Mouse (Mus musculus) adrenal gland, postnatal 10 days (tissue): ENCODE measurements around the gene Hs2st1. TPM values are rescaled to one million over a fixed set of nuclear protein-coding genes. Genes with fewer than 3 reads are reported as not detected.

ENCODE experiments used
- DNase-seq: peaks from one replicate; pipeline ENCODE4 v3.0.0; 2021; ENCODE audit warnings: mixed read lengths
- total RNA-seq, 2 experiments: library from RNA; stranded (reverse); gene quantifications; 2 replicates each; pipeline ENCODE4 v1.2.3; 2021

Hs2st1 gene
- total RNA-seq, 2 experiments from 2014 or later = 19.2 to 19.5 TPM

DNA sequence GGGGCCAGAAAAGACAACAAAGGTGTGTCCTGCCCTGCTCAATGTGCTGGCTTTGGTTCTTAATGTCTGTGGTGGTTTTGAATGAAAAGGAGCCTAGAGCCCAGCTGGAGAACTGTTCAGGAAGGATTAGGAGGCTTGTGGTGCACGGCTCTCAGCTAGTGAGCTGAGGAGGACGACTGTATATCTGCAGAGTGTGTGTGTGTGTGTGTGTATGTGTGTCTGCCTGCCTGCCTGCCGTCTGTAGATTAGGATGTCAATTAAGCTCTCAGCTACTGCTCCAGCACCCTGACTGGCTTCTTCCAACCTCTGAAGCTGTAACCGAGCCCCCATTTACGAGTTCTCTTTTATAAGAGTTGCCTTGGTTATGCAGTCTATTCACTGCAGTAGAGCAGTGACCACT is 62.1 kb downstream of the Hs2st1 start:
- no peak for DNase-seq

DNA sequence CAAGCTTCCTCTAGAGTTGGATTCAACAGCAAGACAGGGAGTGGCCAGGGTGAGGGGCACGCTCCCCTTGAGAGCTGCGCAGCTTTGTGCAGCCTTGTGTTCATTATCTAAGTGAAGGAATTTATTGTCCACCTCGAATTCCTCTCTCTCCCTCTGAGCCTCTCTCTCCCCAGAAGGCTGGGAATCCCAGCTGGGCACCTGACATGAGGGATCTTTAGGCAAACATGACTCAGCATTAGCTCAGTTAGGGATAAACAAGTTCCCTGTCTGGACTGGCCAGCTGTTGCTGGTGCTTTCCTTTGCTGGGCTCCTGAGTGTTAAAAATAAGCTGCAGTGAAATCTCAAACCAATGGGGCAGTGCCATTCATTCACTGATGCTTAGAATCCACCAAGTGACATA is 63.8 kb downstream of the Hs2st1 start:
- DNase-seq = peak; percentile 8

DNA sequence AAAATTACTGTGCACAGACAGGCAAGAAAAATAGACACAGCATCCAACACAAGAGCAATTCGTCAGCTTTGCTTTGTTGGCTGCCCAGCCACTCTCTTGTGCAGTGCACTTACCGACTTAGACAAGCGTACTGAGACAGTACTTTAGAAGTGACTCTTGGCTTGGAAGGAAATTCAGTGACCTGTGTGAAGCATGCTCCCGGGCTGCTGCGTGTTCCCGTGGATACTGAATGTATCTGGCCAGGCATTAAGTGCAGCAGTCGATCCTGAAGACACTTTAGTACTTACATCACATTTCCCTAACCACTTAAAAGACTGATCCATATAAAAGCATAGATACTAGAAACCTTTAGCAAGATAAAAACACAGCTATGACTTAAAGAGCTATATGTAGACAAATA is 68.1 kb downstream of the Hs2st1 start:
- DNase-seq = no peak

GRCm38 (mm10) chr3:144496762-144497161 is 73.2 kb downstream of the Hs2st1 start:
- DNase-seq = no peak

GRCm38 (mm10) chr3:144494838-144495237 is 75.1 kb downstream of the Hs2st1 start:
- DNase-seq = no peak

DNA sequence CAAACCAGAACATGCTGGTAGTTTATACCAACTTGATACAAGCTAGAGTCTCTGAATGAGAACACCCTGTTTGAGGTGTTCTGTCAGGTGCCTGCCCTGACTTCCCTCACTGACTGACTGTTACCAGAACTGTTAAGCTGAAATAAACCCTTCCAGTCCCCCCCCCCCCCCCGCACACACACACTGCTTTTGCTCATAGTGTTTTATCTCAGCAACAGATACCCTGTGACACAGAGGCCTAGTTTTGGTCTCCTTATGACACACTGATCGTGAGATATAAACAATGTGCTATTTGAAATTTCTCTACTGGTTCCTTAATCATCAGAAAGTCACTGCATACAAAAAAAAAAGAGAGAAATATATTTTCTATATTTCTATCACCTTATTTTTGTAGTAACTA is 81.2 kb downstream of the Hs2st1 start:
- no peak for DNase-seq

DNA sequence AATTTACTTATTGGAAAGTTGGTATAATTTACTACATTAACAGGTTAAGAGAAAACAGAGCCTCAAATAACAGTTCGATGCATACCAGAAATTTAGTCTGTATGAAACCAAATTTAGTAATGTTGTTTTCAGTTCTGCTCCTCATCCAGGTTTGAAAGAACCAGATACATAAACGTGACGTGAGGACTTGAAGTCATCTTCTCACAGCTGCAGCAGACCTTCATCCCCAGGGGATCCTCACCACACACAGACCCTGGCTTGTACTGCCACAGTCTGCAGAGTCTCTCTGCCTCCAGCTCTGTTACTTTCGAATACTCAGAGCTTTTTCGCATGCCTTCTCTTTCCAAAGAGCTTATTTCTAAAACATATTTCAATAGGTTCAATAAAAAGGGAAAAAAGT is 89.4 kb downstream of the Hs2st1 start:
- DNase-seq = no peak

DNA sequence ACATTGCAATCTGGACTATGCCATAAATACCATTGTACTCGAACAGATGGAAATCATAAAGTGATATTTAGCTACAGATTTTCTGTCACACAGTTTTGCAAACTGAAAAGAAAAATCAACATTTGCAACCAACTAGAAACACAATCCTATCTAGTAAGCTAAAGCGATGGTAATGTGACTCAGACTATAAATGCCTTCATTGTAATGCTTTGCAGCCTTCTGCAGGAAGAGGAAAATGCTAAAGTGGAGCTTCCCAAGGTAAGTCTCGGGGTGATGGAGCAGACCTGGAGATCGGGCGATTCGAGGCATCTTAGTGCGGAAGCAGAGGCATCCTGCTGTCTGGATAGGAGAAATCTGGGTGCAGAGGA is 91.6 kb downstream of the Hs2st1 start:
- DNase-seq = no peak

GRCm38 (mm10) chr3:144477707-144478426 is 92.1 kb downstream of the Hs2st1 start:
- no peak for DNase-seq

DNA sequence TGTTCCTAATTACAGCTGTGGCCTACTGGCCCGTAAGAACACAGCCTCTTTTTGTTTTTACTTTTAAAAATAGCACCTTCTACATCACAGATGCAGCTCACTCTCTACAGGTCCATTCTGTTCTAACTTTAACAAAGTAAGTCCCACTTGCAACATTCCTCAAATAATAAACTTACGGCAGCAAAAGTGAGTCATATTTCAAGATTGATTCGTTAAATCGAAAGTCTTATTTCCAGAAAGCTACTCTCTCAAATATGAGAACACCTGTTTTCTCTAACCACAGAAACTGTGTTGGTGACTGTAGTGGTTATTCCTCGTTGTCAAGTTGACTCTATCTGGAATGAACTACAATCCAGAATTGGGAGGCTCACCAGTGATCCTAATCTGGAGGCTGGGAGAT is 94.1 kb downstream of the Hs2st1 start:
- DNase-seq = no peak

GRCm38 (mm10) chr3:144474726-144475125 is 95.3 kb downstream of the Hs2st1 start:
- DNase-seq = no peak

DNA sequence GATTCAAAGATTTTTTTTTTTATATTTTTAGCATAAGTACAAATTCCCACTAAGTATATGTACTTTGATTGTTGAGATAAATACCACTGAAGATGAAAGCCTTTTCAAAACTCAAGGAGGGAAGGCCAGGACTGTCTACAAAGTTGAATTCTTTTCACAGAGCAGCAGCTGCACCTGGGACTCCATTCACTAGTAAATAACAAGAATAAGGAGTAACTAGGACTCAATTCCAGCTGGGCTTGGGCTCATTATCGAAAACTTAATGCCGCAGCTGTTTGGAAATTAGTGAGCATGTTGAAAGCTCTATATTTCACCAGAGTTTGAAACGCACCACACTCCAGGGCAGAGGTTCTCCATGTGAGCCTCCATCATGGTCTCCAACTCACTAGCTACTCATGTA is 98.0 kb downstream of the Hs2st1 start:
- DNase-seq = no peak

DNA sequence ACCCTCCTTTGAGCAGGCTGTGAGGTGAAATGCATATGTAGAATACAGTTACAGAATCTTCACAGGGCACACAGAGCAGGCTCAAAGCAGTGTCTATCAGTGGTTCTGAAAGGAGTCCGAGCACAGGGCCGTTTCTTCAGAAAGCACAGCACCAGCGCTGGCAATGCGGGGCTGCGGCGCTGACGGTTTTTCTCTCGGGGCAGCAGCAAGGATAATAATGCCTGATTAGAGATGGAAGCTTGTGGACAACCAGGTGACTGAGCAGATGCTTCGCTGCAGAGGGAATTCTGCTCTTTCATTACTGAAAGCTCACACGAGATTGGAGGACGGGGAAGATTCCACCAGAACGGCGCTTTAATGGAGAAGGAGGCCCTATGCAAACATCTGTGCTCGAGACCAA is 99.1 kb downstream of the Hs2st1 start:
- no peak for DNase-seq

DNA sequence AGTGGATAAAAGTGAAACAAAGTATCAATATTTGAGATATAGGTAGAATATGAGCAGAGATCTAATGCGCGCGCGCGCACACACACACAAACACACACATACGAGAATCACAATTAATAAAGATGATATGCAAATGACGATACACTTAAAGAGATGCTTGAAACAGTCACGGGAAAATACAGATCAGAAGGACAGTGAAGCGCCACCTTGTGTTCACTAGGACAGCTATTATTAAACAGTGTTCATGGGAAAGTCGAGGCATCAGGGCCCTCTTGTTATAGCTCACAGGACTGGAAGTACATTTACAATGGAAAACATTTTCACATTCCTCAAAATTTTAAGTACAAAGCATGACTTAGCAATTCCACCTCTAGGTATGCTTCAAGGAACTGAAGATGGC is 102.5 kb downstream of the Hs2st1 start:
- no peak for DNase-seq

DNA sequence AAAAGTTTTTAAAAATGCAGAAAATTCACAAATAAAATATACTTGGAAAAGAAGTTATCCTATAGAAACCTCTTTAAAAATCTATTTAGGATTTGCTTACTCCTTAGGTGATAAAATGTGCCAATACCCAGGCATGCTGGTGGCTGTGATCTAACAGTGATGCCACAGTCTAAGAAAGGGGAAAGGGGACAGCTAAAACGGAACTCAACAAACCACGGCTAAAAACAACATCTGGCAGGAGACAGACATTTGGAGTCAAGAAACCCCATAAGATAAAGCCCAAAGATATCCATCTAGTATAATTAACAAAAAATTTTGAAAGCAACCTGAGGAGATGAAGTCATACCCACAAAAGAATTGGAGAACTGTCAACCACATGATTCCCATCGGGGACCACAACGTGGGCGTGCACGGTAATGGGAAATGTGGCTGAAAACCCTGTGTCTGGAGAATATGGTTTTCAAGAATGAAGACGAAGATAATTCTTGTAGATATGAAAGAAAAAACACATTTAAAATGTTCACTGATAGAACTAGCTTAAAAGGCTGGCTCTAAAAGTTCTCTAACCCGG is 103.8 kb downstream of the Hs2st1 start:
- no peak for DNase-seq

- no peak for DNase-seq
Measured at GRCm38 (mm10) chr3:144462679-144463078, 107.3 kb downstream of the Hs2st1 start.

DNA sequence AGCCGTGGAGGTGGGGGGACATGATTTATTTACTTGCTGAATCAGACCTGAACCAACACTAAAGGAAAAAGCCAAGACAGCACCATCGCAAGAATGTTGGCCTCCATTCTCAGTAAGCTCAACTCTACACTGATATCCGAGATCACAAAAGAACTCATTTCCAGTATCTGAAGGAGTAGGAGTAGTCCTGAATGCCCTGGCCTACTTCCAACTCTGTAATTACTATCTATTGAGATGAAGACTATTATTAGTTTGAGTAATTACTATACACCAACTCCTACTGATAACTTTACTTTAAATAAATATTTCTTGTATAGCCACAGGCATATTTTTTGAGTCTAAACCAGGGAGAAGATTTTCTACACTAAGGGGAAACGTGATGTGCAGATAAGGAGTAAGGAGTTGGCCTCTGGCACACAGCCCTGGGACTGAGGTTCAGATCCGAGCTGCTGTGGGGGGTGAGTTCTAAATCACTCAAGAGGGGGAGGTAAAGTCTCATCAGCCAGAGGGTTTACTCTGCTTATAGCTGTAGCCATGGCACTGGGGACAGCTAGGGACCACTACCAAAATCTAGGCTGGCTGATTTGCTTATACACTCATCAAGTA is 109.7 kb downstream of the Hs2st1 start:
- DNase-seq = no peak

- DNase-seq = no peak
Measured at GRCm38 (mm10) chr3:144459285-144459697, 110.7 kb downstream of the Hs2st1 start.

GRCm38 (mm10) chr3:144453701-144454430 is 116.1 kb downstream of the Hs2st1 start:
- DNase-seq = peak; percentile 38

DNA sequence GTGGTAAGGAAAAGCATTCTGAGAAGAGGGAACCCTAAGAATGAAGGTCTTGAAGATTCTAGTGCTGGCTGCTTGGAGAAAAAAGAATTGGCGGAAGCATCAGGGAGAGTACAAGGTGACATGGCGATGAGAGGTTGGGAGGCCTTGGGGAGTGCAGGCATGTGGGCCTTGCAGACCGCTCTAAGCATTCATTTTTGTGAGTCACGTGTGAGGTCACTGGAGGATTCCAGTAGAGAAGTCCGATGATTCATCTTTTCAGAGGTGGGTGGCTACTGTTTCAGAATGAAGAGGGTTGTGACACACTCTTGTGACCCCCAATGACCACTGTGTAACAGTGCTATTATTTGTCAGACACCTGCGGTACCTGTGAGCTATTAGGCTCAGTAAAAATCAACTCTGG is 121.0 kb downstream of the Hs2st1 start:
- peak; percentile 51 for DNase-seq

DNA sequence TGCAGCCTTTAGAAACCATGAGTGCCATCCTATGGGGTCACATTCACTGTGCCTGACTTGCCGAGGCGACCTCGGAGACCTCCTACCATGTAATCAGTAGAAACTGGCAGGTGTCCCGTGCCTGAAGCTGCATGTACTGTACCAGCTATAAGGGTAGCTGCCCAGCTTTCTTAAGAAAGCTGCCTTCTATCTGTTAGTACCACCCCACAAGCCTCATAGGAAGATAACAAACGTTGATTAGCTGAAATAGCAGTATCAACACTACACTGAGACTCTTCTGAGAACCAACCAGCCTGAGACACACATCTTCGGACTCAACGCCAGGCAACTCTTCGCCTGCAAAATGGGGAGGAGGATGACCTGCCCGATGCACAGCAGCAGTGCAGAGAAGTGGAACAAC is 122.1 kb downstream of the Hs2st1 start:
- DNase-seq = no peak

DNA sequence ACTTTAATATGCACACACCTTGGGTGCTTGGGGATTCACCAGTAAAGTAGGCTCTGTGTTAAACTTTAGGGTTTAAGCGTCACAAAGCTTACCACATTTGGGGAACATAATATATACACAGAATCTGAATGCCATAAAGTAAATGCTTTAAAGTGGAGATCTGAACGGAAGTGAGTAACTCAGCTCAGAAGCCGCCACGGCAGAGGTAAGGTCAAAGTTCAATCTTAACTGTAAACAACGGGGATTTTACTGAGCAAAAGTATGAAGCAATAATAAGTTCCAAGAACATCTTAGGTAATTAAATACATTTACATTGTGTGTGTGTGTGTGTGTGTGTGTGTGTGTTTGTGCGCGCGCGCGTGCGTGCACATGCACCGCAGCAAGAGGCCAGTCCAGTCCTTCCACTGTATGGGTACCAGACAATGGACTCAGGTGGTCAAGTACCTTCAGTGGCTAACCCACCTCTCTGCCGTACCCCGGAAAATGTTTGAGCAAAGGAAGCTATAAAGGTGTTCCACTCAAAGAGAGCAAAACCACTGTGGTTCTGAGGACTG is 123.8 kb downstream of the Hs2st1 start:
- no peak for DNase-seq

DNA sequence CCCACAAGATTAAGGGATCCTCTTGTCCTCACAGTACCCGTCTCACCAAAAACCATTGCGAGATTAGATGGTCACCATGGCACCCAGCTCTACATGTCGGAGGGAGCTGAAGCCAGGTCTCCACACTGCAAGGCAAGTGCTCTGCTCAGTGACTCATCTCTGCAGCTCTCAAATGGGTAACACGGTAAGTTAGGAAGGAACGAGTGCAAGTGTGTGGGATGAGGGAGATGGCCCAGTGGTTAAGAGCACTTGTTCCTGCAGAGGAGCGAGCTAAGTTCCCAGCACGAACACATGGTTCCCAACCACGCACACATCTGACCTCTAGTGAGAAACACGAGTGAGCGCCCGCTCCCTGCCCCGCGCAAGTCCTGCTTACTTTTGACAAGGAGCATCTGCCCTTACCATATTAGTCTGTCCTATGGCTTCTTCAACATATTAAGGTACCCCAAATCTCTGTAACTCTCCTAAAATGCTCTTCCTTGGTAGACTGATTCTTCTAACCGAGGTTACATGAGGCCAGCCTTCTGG is 132.0 kb downstream of the Hs2st1 start:
- DNase-seq = no peak
